Mouse (Mus musculus) olfactory bulb, adult 2 months (tissue): Measurements from ENCODE around the gene Haus3.

Experiments
- CTCF ChIP-seq: fragments of 200-500 bp; IDR thresholded peaks from 2 replicates; pipeline ENCODE4 v1.5.1; 2012; ENCODE audit warnings: low read depth, mild to moderate bottlenecking, low read length, moderate library complexity; ENCODE audit not compliant: insufficient read depth
- POLR2A ChIP-seq: fragments of 200-500 bp; IDR thresholded peaks from 2 replicates; pipeline ENCODE4 v1.6.1; 2012; ENCODE audit warnings: mild to moderate bottlenecking, low read depth, low read length, moderate library complexity; ENCODE audit not compliant: insufficient read depth

DNA sequence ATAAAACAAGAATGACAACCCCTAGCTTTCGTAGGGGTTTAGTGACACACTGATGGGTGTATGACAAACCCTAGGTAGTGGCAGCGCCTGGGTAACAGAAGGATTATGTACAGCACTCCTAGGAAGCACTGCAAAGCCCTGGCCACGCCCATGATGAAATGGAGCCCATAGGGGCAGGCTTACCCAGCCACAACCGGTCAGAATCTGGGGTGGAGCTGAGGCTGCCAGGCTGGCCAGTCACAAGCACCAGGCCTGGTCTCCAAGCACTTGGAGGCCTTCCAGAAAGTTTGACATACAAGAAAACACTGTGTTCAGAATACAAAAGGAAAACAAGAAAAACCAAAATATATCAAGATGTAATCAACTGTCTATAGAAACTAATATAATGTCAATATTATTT lies 21.7 kb upstream of the Haus3 start:
- TF ChIP-seq POLR2A (no peak), CTCF (no peak)
